Mouse (Mus musculus): ENCODE measurements at regions not wholly inside any gene's neighbourhood (a gene's known extent, or its start where the extent isn't known, plus 50 kb on each side); places are given as distances from the start of the nearest gene placed in this dataset.

GRCm38 (mm10) chr9:120723026-120723425 lies 151.8 kb downstream of the Rpl14 start:
- no peak for DNase-seq (ENCODE audit: low read depth)

- no peak for DNase-seq (ENCODE audit: low read depth)
Observed at GRCm38 (mm10) chr9:120731952-120732622, 160.8 kb downstream of the Rpl14 start.

- no peak for DNase-seq (ENCODE audit: low read depth)
Observed at GRCm38 (mm10) chr9:120732650-120733293, 161.5 kb downstream of the Rpl14 start.

GRCm38 (mm10) chr9:120733681-120734465 lies 162.6 kb downstream of the Rpl14 start:
- DNase-seq (ENCODE audit: low read depth): no peak

- no peak for DNase-seq (ENCODE audit: low read depth)
Observed at GRCm38 (mm10) chr9:120735217-120735616, 164.0 kb downstream of the Rpl14 start.

GRCm38 (mm10) chr9:120737956-120738355 lies 166.7 kb downstream of the Rpl14 start:
- DNase-seq (ENCODE audit: low read depth): no peak

GRCm38 (mm10) chr9:120739199-120739952 lies 168.1 kb downstream of the Rpl14 start:
- DNase-seq (ENCODE audit: low read depth): no peak

GRCm38 (mm10) chr9:120739953-120740524 lies 168.8 kb downstream of the Rpl14 start:
- DNase-seq (ENCODE audit: low read depth): no peak

- DNase-seq (ENCODE audit: low read depth): no peak
Observed at GRCm38 (mm10) chr9:120741521-120741920, 170.3 kb downstream of the Rpl14 start.

GRCm38 (mm10) chr9:120743455-120743854 lies 172.2 kb downstream of the Rpl14 start:
- DNase-seq (ENCODE audit: low read depth): no peak

GRCm38 (mm10) chr9:120745674-120746073 lies 174.4 kb downstream of the Rpl14 start:
- no peak for DNase-seq (ENCODE audit: low read depth)

- no peak for DNase-seq (ENCODE audit: low read depth)
Observed at GRCm38 (mm10) chr9:120750820-120751219, 178.2 kb upstream of the Ctnnb1 start.

- DNase-seq (ENCODE audit: low read depth): no peak
Observed at GRCm38 (mm10) chr9:120751686-120752484, 177.1 kb upstream of the Ctnnb1 start.

GRCm38 (mm10) chr9:120754151-120754550 lies 174.9 kb upstream of the Ctnnb1 start:
- no peak for DNase-seq (ENCODE audit: low read depth)

GRCm38 (mm10) chr9:120755486-120755885 lies 173.5 kb upstream of the Ctnnb1 start:
- DNase-seq (ENCODE audit: low read depth): no peak

GRCm38 (mm10) chr9:120758003-120758402 lies 171.0 kb upstream of the Ctnnb1 start:
- no peak for DNase-seq (ENCODE audit: low read depth)

GRCm38 (mm10) chr9:120758632-120759031 lies 170.4 kb upstream of the Ctnnb1 start:
- no peak for DNase-seq (ENCODE audit: low read depth)

- DNase-seq (ENCODE audit: low read depth): no peak
Observed at GRCm38 (mm10) chr9:120759771-120760170, 169.2 kb upstream of the Ctnnb1 start.

- no peak for DNase-seq (ENCODE audit: low read depth)
Observed at GRCm38 (mm10) chr9:120763802-120764201, 165.2 kb upstream of the Ctnnb1 start.

- DNase-seq (ENCODE audit: low read depth): no peak
Observed at GRCm38 (mm10) chr9:120764663-120765062, 164.4 kb upstream of the Ctnnb1 start.

- DNase-seq (ENCODE audit: low read depth): no peak
Observed at GRCm38 (mm10) chr9:120765292-120765691, 163.7 kb upstream of the Ctnnb1 start.
